Mouse (Mus musculus): ENCODE measurements around the gene Myh3. TPM values are rescaled to one million over a fixed set of nuclear protein-coding genes. Genes with fewer than 3 reads are reported as not detected.

The Myh3 gene
- polyA plus RNA-seq, 1 experiment = 0.09 TPM

DNA sequence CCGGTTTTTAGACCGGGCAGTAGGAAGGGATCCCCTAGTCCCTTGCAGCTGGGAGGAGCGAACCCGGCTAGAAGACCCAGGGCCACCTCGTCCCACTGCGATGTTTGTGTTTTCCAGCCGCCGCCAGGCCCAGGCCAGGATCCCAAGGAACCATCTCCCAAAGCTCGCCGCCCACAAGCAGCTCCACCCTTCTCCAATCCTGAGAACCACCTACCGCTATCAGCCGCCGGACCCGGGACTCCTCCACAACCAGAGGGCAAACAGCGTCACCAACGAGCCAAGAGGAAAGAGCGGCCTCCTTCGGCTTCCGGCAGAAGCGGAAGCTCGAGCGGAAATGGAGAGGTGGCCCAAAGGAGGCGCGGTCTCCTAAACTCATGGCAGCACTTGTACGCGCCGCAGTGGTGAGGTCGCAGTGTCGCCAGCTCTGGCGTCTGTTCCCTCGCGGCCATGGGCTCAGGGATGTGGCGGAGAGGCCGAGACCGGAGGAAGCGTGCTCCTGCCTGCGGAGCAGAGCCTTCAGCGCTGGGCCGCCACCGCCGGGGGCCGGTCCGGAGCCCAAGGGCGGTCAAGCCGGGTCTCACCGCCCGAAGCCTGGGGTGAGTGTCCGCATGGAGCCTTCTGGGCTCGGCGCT, 25.7 kb upstream of the Myh3 start, which contains the start of the genes Adprm and Sco1:
TSS of gene Adprm (minus strand) at position 274 of the 632 bp plus-strand sequence.
TSS of gene Sco1 (plus strand) at position 350 of the 632 bp plus-strand sequence.
- Histone ChIP-seq H3K27ac (ENCODE audit: control insufficient read depth, insufficient read depth, low read depth, low read length) (peak within 1 kb of the TSS; percentile 88), H3K4me3 (ENCODE audit: control insufficient read depth, low read depth, low read length) (peak within 1 kb of the TSS; percentile 98), H3K36me3 (ENCODE audit: control insufficient read depth, insufficient read depth, low read length) (no peaks in the 10 kb centered on the region; the same call in 1 of the 2 replicates), H3K4me1 (ENCODE audit: control insufficient read depth, insufficient read depth, low read length) (peaks cover 4% of the 10 kb centered on the region; the same call in 1 of the 2 replicates), H3K27me3 (ENCODE audit: control insufficient read depth, insufficient read depth, low read length) (no peaks in the 10 kb centered on the region)
- TF ChIP-seq CTCF (IDR thresholded peaks at IDR 0.05; ENCODE audit: control insufficient read depth, insufficient read depth, insufficient replicate concordance, low read depth, low read length) (no peak), POLR2A (IDR thresholded peaks at IDR 0.05; ENCODE audit: control insufficient read depth, low read depth, low read length) (peak; percentile 88)

DNA sequence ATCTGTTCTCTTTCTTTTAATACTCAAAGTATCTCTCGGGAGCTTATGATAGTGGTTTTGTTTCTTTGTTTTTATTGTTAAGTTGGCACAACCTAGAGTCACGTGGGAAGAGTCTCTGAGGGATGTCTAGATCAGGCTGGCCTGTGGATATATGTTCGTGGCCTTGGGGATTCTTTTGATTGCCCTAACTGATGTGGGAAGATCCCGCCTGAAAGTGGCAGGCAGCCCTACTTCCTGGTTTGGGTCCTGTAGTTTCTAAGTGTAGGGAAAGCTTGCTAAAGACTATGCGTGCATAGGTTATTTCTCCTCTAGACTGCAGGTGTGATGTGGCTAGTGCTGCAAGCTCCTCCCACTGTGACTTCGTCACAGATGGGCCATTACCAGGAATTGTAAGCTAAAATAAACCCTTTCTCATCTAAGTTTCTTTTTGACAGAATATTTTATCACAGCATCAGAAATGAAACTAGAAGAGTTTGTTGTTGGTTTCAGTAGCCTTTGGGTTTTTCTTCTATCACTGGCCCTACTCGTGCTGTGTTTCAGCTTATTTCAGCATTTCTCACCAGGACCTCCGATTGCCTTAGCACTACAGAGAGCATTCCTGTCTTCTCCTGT, 23.2 kb upstream of the Myh3 start:
- Histone ChIP-seq H3K36me3 (ENCODE audit: control insufficient read depth, insufficient read depth, low read length) (peaks cover 2% of the 10 kb centered on the region), H3K27me3 (ENCODE audit: control insufficient read depth, insufficient read depth, low read length) (no peaks in the 10 kb centered on the region), H3K4me1 (ENCODE audit: control insufficient read depth, insufficient read depth, low read length) (peaks cover 4% of the 10 kb centered on the region; the same call in 1 of the 2 replicates), H3K4me3 (ENCODE audit: control insufficient read depth, low read depth, low read length) (no peak overlapping the region), H3K27ac (ENCODE audit: control insufficient read depth, insufficient read depth, low read depth, low read length) (no peak overlapping the region)
- no peak for TF ChIP-seq CTCF (IDR thresholded peaks at IDR 0.05; ENCODE audit: control insufficient read depth, insufficient read depth, insufficient replicate concordance, low read depth, low read length)
- no peak for TF ChIP-seq POLR2A (IDR thresholded peaks at IDR 0.05; ENCODE audit: control insufficient read depth, low read depth, low read length)

DNA sequence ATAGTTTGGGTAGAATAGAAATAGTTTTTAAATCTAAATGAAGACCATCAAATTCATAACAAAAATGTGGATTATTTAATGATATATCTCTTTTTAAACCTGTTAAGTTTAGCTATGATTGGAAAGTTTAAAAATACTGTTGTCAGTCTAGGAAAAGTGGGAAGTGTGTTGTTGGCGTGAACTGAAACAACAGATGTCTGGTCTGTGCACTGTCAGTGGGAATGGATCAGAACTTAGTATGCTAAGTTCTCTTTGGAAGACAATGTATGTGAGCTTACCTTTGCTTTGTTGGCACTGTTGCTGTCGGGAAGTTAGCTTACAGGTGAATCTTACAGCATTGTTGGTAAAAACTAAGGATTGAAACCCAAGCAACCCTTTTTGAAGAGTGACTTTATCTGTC, 16.8 kb upstream of the Myh3 start:
- Histone ChIP-seq H3K27ac (ENCODE audit: control insufficient read depth, insufficient read depth, low read depth, low read length) (no peak overlapping the region), H3K27me3 (ENCODE audit: control insufficient read depth, insufficient read depth, low read length) (no peaks in the 10 kb centered on the region), H3K4me1 (ENCODE audit: control insufficient read depth, insufficient read depth, low read length) (no peaks in the 10 kb centered on the region), H3K36me3 (ENCODE audit: control insufficient read depth, insufficient read depth, low read length) (peaks cover 2% of the 10 kb centered on the region), H3K4me3 (ENCODE audit: control insufficient read depth, low read depth, low read length) (no peak overlapping the region)
- TF ChIP-seq CTCF (IDR thresholded peaks at IDR 0.05; ENCODE audit: control insufficient read depth, insufficient read depth, insufficient replicate concordance, low read depth, low read length) = no peak
- no peak for TF ChIP-seq POLR2A (IDR thresholded peaks at IDR 0.05; ENCODE audit: control insufficient read depth, low read depth, low read length)

DNA sequence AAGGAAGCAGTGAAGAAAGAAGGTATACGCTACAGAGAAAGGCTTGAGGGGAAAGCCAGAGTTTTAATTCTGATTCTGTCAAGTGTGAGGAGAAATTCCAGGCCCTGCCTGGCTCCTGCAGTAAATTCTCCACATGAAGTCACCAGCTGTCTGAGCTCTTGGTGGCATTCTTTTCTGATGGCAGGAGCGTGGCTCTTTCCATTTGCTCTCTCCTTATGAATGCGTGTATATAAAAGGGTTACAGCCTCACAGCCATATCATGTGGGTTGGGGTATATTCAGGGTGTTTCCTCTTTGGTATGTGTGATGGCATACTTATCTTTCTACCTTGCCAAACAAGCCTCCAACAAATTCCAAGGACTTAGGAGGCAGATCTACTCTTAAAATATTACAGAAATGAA, 15.4 kb upstream of the Myh3 start:
- H3K27me3 ChIP-seq (ENCODE audit: control insufficient read depth, insufficient read depth, low read length) = no peaks in the 10 kb centered on the region
- TF ChIP-seq CTCF (IDR thresholded peaks at IDR 0.05; ENCODE audit: control insufficient read depth, insufficient read depth, insufficient replicate concordance, low read depth, low read length) = no peak
- TF ChIP-seq POLR2A (IDR thresholded peaks at IDR 0.05; ENCODE audit: control insufficient read depth, low read depth, low read length) = no peak
- peaks cover 2% of the 10 kb centered on the region for H3K36me3 ChIP-seq (ENCODE audit: control insufficient read depth, insufficient read depth, low read length)
- no peaks in the 10 kb centered on the region for H3K4me1 ChIP-seq (ENCODE audit: control insufficient read depth, insufficient read depth, low read length)
- no peak overlapping the region for H3K4me3 ChIP-seq (ENCODE audit: control insufficient read depth, low read depth, low read length)
- H3K27ac ChIP-seq (ENCODE audit: control insufficient read depth, insufficient read depth, low read depth, low read length) = no peak overlapping the region

DNA sequence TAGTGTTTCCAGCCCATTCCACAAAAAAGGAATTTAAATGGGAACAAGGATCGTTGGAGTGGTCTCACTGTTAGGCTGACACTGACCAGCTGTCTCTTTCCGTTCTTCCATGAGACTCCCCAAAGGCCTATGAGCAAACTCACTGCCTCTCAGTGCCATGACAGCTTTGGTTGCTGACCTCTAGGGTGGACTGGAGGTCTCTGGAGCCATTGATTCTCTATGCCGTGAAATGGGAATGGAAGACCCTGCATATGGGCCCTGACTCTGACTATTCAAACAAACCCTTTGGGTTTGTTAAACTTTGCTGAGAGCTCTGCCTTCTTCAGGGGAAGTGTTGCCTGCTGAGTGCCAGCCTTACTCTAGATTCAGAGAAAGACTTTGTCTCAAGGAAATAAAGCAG, 10.4 kb upstream of the Myh3 start:
- H3K27ac ChIP-seq (ENCODE audit: control insufficient read depth, insufficient read depth, low read depth, low read length) = no peak overlapping the region
- no peaks in the 10 kb centered on the region for H3K4me1 ChIP-seq (ENCODE audit: control insufficient read depth, insufficient read depth, low read length)
- TF ChIP-seq POLR2A (IDR thresholded peaks at IDR 0.05; ENCODE audit: control insufficient read depth, low read depth, low read length) (no peak), CTCF (IDR thresholded peaks at IDR 0.05; ENCODE audit: control insufficient read depth, insufficient read depth, insufficient replicate concordance, low read depth, low read length) (no peak)
- H3K27me3 ChIP-seq (ENCODE audit: control insufficient read depth, insufficient read depth, low read length) = no peaks in the 10 kb centered on the region
- no peaks in the 10 kb centered on the region for H3K36me3 ChIP-seq (ENCODE audit: control insufficient read depth, insufficient read depth, low read length)
- H3K4me3 ChIP-seq (ENCODE audit: control insufficient read depth, low read depth, low read length) = no peak overlapping the region

DNA sequence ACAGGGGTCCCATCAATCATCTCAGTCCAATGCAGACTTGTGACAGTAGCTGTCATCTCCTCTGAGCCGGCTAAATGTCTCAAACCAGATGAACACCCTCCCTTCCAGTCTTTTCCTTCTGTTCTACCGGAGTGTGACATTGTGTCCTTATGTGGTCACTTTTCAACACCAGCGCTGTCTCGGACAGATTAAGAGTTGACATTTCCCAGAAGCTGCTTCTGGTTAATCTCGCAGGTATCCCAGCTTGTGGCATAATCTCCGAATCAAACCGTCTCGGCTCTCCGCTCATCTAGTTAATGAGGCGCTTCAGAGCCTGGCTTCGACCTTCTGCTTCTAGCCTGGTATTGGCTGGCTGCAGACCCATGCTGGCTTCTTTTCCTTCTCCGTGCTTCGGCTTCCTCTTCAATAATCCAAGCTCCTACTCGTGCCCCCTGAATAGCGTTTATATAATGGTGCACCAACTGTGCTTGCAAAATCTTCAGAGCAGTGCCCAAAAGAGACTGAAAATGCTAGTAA, 5.4 kb upstream of the Myh3 start:
- no peaks in the 10 kb centered on the region for H3K27me3 ChIP-seq (ENCODE audit: control insufficient read depth, insufficient read depth, low read length)
- H3K36me3 ChIP-seq (ENCODE audit: control insufficient read depth, insufficient read depth, low read length) = no peaks in the 10 kb centered on the region
- H3K4me1 ChIP-seq (ENCODE audit: control insufficient read depth, insufficient read depth, low read length) = no peaks in the 10 kb centered on the region
- TF ChIP-seq CTCF (IDR thresholded peaks at IDR 0.05; ENCODE audit: control insufficient read depth, insufficient read depth, insufficient replicate concordance, low read depth, low read length) = no peak
- no peak for TF ChIP-seq POLR2A (IDR thresholded peaks at IDR 0.05; ENCODE audit: control insufficient read depth, low read depth, low read length)
- H3K27ac ChIP-seq (ENCODE audit: control insufficient read depth, insufficient read depth, low read depth, low read length) = no peak overlapping the region
- H3K4me3 ChIP-seq (ENCODE audit: control insufficient read depth, low read depth, low read length) = no peak overlapping the region

GRCm38 (mm10) chr11:67075036-67075435, 3.1 kb upstream of the Myh3 start:
- no peak overlapping the region for H3K27ac ChIP-seq (ENCODE audit: control insufficient read depth, insufficient read depth, low read depth, low read length)
- H3K27me3 ChIP-seq (ENCODE audit: control insufficient read depth, insufficient read depth, low read length) = no peaks in the 10 kb centered on the region
- H3K4me3 ChIP-seq (ENCODE audit: control insufficient read depth, low read depth, low read length) = no peak overlapping the region
- H3K4me1 ChIP-seq (ENCODE audit: control insufficient read depth, insufficient read depth, low read length) = no peaks in the 10 kb centered on the region
- TF ChIP-seq CTCF (IDR thresholded peaks at IDR 0.05; ENCODE audit: control insufficient read depth, insufficient read depth, insufficient replicate concordance, low read depth, low read length) = no peak
- TF ChIP-seq POLR2A (IDR thresholded peaks at IDR 0.05; ENCODE audit: control insufficient read depth, low read depth, low read length) = no peak
- no peaks in the 10 kb centered on the region for H3K36me3 ChIP-seq (ENCODE audit: control insufficient read depth, insufficient read depth, low read length)

Data from testis, adult 2 months (tissue).